Mouse (Mus musculus): Measurements from ENCODE around the gene Mrpl14. TPM values are rescaled to one million over a fixed set of nuclear protein-coding genes. Genes with fewer than 3 reads are reported as not detected.

The Mrpl14 gene
- total RNA-seq, 2 experiments from 2014 or later = 93.5 to 96.0 TPM

DNA sequence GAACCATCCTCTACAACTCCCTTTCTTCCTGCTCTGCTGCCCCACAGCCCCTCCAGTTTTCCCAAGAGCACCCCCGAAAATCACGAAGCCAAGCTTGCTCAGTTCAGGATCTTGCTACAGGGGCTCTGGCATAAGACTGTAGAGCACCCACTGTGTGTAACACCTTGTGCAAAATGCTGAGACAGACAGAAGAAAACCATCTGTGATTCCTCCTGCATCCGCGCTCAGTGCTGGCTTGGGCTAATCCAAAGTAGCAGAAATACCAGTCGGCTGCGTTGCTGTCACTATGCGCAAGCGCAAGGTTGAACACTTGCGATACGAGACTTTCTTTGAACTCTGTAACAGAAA, 38.4 kb downstream of the Mrpl14 start:
- no peak for DNase-seq

GRCm38 (mm10) chr17:45726249-45726648, 40.1 kb downstream of the Mrpl14 start:
- DNase-seq = no peak

DNA sequence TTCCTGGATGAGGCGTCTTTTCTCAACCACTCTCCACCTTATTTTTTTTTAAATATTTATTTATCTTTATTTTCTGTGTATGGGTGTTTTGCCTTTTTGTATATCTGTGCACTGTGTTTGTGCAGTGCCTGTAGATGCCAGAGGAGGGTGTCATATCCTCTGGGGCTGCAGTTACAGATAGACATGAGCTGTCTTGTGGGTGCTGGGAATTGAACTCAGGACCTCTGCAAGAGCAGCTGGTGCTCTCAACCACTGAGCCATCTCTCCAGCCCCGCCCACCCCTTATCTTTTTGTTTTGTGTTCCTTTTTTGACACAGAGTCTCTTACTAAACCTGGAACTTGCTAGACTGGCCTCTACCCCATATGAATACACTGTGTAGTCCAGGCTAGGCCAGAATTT, 41.4 kb downstream of the Mrpl14 start:
- DNase-seq = no peak

GRCm38 (mm10) chr17:45727983-45728723, 42.0 kb downstream of the Mrpl14 start:
- DNase-seq = peak; percentile 75

- no peak for DNase-seq
Observed at GRCm38 (mm10) chr17:45729387-45729786, 43.3 kb downstream of the Mrpl14 start.

DNA sequence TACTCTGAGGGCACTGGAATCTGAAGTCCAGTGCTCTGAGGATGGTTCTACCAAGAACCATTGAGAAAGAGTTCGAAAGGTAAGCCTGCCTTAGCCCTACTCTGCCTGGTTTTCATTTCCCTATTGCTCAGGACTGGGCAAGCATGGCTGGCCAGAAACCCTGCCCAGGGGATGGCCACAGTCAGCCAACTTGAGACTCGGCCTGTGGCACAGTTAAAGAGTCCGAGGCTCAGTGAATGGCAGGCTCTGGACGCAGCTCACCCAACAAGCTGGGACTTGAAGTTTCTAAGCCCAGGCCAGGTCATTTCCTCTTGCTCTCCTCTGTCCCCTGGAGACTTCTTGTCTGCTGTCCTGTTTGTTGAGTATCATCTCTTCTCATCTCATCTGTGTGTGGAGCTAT, 44.6 kb downstream of the Mrpl14 start:
- no peak for DNase-seq

DNA sequence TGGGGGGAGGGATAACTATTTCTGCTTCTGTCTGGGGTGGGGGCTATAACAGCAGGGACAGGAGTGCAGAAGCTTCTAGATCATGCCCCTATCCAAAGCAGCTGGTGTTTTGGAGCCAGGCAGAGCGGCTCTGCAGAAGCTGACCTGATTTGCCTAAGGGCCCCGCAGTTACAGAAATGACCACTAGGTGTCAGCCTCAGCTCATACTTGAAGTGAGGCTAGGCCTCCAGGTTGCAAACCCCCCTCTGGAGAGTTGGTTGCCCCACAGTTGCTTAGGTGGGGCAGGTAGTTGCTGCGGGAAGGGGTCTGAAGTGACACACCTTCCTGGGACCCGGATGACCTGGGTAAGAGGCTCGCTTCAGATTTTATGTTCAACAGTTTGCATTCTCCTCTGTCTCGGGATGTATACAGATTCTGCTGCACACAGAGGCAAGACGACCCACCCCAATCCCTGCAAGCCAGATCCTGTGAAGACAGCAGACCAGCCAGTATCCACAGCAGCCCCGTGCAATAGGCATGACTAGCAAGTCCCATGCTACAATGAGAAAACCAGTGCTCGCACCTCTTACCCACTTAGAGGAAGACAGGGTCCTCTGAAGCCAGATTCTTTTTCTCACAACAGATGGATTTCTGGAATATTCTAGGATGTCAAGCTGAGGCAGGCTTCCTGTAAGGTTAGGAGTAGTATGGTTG, 45.2 kb downstream of the Mrpl14 start:
- DNase-seq = peak; percentile 74

DNA sequence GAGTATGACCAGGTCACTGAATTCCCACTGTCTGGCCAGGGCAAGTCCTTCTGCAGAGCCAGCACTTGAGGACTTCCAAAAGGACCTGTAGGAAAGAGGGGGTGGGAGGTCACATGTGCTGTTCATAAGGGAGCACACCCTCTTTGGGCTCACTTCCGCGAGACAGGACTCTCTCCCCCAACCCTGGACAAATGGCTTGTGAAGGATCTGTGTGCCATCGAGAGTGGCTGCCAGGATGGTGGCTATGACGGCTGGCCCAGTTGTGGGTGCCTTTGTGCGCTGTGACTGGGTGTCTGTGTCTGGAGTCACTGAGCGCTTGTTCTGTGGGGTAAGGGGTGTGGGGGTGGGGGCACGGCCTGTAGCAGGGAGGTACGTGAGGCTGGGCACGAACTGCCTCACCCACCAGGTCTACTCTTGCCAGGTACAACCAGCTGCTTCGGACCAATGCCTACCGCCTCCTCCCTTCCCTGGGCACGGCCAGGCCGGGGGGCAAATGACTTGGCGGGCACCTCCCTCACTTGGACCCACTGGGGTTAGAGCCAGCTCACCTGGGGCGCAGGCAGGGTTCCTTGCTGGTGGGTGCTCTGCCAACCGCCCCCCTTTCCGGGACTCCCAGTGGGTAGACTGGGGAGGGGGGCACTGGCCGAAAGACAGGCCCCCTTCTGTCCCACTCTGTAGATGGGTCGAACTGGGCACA, 47.1 kb downstream of the Mrpl14 start:
- no peak for DNase-seq

DNA sequence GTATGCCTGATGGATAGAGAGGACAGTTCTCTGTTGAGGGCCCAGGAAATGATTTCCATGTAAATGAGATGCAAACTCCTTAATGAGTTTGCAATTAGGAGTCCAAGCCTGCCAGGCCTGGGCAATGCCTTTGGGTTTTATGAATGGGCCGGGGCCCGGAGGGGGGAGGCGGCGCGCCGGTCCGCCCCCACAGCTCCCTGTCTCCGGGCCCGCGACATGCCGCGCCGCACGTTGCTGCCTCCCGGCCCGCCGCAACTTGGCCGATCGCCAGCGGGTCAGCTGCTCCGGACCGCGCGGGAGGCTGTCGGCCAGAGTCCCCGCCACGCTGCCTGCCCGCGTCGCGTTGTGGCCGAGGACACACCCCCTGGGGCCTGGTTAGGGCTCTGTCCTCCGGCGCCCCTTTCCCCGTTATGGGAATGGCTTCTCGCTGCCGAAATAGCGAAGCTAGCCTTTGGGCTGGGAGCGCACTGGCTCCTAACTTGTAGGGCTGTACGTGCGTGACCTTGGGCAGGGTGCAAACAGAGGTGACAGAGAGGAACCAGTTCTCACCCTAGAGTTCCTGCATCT, 47.7 kb downstream of the Mrpl14 start, which contains the start of gene 1600014C23Rik:
TSS of gene 1600014C23Rik (minus strand) at position 110 of the 567 bp plus-strand sequence.
- DNase-seq = peak; percentile 50

DNA sequence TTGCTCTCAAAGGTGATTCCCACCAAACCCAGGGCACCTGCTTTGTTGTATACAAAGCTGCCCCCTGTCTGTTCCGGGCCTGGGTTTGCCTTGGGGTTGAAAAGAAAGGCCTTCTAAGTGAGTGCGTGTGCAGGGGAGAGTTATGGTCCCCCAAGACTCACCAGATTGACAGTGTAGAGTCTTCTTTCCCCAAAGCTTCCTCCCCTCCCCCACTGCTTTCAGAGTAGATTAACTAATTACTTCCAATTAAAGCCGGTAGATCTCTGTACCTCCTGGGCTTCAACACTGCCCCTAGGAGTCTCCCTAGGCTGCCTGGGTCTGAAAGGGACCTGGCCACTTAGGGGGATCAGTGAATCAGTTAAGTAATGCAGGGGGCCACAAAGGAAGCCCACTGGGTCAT, 48.2 kb downstream of the Mrpl14 start:
- no peak for DNase-seq

- no peak for DNase-seq
Observed at GRCm38 (mm10) chr17:45734881-45735280, 48.8 kb downstream of the Mrpl14 start.

DNA sequence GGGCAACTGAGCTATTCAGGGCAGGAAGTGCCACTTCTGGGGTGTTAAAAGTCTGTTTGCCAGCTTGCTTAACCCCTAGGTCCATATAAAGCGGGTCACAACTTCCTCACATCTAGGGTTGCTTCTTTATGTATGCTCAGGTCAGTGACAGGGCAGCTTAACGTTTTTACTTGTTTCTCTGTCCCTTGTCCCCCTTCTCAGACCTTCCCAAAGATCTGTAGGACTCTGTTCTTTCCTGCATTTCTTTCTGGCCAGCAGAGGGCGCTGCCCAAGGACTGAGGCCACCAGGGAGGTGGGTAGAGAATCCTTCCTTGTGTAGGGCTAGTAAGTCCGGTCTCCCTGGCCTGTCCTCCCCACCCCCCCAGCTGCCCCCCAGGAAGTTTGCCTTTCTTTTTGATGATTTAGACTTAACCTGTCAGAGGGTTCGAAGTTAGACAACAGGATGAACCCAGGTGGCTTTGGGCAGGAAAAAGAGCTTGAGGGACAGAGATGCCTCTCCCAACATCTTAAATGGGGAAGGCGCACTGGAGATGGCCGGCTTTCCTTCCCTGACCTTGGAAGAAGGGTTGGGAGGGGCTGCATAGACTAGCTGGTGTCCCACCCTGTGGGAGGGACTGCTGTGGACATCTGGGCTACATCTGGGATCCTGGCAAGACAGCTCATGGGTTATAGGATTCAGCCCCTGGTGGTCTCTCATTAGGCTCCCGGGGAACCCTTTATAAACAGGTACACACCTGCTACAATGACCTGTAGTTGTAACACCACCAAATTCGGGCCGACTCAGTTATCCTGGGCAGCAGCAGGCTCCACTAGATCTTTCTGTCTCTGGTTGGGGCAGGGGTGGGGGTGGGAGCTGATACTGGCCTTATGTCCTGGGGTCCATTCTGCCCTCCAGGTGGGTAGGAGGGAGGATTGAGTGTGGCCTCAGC, 49.5 kb downstream of the Mrpl14 start:
- DNase-seq = peak; percentile 62

GRCm38 (mm10) chr17:45736311-45737077, 50.4 kb downstream of the Mrpl14 start:
- DNase-seq = peak; percentile 83

- no peak for DNase-seq
Observed at GRCm38 (mm10) chr17:45737078-45737601, 51.0 kb downstream of the Mrpl14 start.

DNA sequence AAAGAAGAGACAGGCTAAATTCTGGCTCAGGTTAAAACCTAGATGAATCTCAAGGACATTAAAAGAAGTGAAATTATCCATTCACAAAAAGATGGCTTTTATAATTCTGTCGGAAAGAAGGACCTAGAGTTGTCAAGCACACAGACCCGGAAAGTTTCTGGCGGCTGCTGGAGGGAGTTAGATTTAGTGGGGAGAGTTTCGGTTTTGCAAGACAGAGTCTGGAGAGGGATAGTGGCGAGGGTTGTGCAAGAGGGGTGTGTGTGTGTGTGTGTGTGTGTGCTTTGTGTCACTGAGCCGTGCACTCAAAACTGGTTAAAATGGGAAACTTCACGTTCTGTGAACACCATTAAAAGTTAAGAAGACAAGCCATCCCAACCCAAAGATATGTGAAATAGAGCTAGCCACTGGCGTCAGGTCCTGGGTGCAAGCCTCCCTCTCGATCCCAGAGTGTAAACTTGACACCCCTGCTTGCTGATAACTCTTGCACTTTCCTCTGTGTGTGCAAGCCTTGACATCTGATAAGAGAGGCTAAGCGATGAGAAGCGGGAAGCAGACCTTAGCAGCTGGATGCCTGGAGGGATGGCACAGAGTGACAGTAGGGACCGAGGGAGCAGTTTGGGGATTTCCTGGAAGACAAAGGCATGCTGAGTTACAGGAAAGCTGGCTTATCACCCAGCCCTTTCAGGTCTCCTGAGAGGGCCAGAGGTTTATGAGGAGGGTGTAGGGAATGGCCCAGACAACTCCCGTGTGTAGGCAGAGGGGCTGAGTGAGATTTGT, 56.4 kb downstream of the Mrpl14 start:
- DNase-seq = no peak

- no peak for DNase-seq
Observed at GRCm38 (mm10) chr17:45745629-45746028, 59.5 kb downstream of the Mrpl14 start.

DNA sequence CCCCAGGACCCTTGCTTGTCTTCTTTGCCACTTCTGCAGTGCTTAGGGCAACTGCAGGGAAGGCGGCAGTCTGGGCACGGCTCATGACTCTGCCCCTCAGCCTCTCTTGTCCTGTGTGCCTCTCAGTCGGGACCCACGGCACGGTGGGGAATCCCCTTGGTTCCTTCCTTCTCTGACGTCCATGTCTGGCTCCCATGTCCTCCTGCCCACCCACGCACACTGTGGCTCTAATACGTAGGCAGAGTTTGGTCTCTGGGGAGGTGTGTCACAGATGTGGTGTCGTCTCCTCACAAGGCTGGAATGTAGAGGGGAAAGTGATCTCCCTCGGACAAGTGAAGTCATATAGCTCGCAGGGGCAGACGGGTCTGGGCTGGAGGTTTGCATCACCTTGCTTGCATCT, 60.6 kb downstream of the Mrpl14 start:
- DNase-seq = no peak

DNA sequence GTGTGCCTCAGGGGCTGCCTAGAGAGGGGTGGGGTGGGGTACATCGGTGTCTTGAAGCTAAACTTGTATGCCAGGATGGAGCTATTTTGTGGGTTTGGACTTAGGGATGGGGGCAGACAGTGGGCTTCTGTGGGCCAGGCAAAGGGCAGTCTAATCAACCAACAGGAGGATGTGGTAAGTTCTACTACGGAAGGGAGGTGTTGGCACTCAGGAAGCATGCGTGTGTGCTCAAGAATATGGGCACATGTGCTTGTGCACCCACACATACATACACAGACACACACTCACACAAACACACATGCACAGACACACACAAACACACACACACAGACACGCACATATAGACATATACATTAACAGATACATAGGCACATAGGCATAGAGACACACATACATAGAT, 61.2 kb downstream of the Mrpl14 start:
- no peak for DNase-seq
